Mouse (Mus musculus) testis, postnatal 10 days (tissue): Measurements from ENCODE around the gene Zfp950.

Experiments
- DNase-seq: peaks from one replicate; pipeline ENCODE4 v3.0.0; 2021; ENCODE audit warnings: low spot score

The Zfp950 gene

GRCm38 (mm10) chr19:61056783-61057410 lies 83.7 kb downstream of the Zfp950 start:
- no peak for DNase-seq

- no peak for DNase-seq
These were observed 87.9 kb downstream of the Zfp950 start for GRCm38 (mm10) chr19:61052786-61053185.

DNA sequence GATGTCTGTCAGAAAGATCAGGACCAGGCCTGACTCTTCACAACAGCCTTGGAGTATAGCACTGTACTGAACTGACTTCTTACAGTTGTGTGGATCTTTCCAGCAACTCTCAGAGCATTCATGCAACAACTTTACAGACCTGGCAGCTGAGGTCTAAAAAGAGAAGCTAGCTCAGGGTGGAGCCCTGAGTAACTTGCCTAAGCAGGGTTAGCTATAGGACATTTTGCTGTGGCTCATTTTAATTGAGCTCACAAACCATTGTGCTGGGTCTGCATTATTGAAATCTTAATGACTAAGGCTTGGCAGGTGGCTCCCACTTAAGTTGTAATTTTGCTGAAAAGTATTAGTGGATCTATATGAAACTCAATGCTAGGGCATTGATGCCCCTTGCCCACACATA lies 88.6 kb downstream of the Zfp950 start:
- no peak for DNase-seq

DNA sequence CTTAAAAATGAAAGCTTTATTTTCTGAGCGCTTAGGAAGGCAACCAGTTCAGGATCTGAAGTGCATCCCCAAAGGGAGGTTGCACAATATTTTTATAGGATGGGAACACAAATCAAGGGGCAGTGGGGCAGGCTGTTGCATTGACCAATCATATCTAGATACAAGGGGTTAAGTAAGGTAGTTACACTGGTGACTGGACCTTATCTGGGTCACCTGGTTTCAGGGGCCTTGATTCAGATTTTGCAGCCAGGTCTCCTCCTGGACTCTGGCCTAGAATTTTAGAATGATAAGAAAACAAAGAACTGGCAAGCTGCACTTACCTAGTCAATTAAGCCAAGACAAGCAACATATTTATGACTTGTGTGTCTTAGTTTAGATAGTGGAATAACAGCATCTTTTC lies 89.5 kb downstream of the Zfp950 start:
- DNase-seq = no peak

DNA sequence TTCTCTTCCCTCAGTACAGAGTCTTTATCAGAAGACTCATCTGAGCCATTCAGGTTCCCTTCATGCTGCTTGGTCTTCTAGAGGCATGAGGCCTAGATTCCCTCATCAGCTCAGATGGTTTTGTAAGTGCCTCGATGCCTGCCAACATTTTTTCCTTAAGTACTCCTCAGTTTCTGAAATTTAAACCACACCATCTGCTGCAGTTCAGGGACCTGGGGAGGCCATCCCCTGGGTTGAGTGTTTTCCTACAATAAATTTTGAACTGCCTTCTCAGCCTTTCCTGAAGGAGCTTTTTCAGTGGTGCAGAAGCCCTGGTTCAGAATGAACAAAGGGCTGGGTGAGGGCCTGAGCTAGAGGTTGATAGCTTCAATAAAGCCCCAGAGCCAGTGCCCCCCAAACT lies 91.2 kb downstream of the Zfp950 start:
- no peak for DNase-seq

GRCm38 (mm10) chr19:61048646-61049045 lies 92.0 kb downstream of the Zfp950 start:
- DNase-seq = no peak

GRCm38 (mm10) chr19:61039151-61039550 lies 101.5 kb downstream of the Zfp950 start:
- DNase-seq = no peak

- DNase-seq = no peak
These were observed 109.1 kb downstream of the Zfp950 start for GRCm38 (mm10) chr19:61031570-61031969.

DNA sequence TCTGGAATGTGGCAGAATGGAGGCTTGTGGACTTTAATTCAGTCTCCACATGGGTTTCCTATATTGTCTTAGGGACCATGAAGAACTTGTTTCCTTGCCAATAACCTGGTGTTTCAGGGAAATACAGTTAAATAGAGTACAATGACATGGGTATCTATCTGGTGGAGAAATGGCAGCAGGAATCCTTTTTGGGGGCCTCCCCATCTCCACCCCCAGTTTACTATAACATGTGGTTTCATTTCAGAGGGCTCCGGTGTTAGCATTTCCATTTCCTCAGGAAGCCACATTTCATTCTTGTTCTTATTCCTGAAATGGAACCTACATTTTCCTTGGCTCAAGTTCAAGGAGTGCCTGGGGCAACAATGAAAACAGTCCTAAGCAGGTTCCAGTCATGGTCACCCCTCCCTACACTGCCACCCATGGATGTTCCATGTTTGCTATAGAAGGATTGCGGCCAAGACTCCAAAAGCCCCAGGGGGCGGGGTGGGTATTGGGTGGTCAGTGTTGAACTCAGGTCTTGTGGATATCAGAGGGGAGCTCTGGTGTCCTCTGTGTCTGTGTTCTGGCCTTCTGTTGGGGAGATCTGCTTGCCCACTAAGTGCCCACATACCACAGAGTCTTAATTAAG lies 118.6 kb downstream of the Zfp950 start:
- DNase-seq = no peak

DNA sequence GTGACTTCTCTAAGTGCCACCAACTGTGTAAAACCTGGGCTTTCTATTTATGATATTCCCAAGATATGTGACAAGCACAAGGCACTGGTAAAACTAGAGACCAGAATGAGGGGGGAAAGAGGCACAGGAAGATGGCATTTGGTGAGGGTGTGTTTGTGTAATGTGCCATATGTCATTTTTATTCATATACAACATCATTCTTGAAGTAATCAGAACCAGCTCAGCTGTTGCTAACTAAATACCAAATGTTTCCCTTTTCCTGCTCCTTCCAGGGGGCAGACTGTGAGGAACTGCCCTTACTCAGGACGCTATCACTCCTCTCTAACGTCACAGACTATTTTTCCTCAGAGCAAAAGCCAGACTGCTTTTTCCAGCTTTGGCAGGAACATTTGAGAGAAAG lies 119.1 kb downstream of the Zfp950 start:
- DNase-seq = no peak

- DNase-seq = no peak
These were observed 123.0 kb downstream of the Zfp950 start for GRCm38 (mm10) chr19:61017477-61018266.

GRCm38 (mm10) chr19:61009266-61009665 lies 131.4 kb downstream of the Zfp950 start:
- no peak for DNase-seq
